Mouse (Mus musculus) megakaryocyte, embryonic 14.5 days (primary cell): ENCODE results near the gene Ofcc1.

Source experiments
- FLI1 ChIP-seq: IDR thresholded peaks from 2 replicates; pipeline ENCODE4 v1.6.1; 2012; ENCODE audit warnings: low read length, inconsistent platforms, mixed read lengths
- GATA1 ChIP-seq: IDR thresholded peaks from 3 replicates; pipeline ENCODE4 v1.6.1; 2012; ENCODE audit warnings: mixed read lengths, low read length, inconsistent platforms, borderline replicate concordance

GRCm38 (mm10) chr13:40029426-40029825 lies 331.8 kb downstream of the Ofcc1 start:
- TF ChIP-seq FLI1 (no peak), GATA1 (no peak)
